Mouse (Mus musculus): Measurements from ENCODE around the gene Ulk4.

DNA sequence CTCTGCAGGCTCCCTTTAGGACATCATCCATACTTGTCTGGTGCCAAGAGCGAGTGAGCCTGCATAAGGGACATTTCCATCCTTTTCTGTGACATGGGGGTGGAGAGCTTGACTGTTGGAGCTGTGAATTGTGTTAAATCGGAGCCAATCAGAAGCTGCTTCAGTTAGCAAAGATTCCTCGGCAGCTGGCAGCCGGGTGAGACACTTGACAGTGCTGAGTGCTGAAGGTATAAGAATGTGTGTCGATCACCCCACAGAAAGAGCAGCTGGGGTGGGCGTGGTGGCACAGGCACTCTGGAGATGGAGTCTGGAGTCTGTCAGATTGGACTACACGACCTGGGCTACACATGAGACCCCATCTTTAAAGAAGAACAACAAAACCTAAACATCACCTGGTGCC, 33.5 kb upstream of the Ulk4 start:
- TF ChIP-seq POLR2A (IDR thresholded peaks at IDR 0.05; ENCODE audit: low read depth, low read length) (no peak), CTCF (IDR thresholded peaks at IDR 0.05; ENCODE audit: borderline replicate concordance, insufficient read depth, low read length) (no peak)
